Mouse (Mus musculus): ENCODE measurements around the gene Mrc2.

Mrc2 gene

DNA sequence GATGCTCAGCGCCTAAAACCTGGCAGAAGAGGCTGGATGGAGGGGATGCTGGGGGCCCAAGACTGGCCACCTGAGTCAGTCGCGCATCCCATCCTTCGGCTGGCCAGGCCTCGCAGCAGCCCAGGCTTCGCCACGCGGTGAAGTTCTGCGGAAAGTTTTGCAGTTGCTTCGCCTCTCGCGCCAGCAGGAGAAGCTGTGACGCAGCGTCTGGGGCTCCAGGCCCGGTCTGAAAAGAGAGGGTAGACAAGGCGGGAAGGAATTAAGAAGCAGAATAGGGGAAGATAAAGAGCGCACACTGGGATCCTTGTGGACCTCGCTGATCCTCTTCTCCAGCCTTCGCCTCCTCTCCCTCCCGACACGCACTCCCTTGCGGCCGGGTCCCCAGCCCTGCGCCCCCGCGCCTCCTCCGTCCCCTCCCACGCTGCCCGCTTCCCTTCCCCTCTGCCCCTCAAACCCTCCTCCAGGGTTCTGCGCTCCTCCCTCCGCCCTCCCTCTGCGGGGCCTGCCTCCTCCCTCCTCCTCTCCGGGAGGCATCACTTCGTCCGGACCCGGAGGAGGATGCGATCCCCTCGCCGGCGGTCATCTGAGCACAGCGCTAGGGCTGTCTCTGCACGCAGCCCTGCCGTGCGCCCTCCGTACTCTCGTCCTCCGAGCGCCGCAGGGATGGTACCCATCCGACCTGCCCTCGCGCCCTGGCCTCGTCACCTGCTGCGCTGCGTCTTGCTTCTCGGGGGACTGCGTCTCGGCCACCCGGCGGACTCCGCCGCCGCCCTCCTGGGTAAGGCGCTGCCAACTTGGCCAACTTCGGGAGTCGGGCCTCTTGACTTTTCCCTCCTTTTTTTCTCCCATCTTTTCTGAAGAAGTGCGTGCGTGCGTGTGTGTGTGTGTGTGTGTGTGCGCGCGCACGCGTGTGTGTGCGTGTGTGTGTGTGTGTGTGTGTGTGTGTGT, at the start of gene Mrc2:
Gene Mrc2 (plus strand): TSS at position 520 of the 948 bp plus-strand sequence.
- no peak for DNase-seq (ENCODE audit: low spot score)

DNA sequence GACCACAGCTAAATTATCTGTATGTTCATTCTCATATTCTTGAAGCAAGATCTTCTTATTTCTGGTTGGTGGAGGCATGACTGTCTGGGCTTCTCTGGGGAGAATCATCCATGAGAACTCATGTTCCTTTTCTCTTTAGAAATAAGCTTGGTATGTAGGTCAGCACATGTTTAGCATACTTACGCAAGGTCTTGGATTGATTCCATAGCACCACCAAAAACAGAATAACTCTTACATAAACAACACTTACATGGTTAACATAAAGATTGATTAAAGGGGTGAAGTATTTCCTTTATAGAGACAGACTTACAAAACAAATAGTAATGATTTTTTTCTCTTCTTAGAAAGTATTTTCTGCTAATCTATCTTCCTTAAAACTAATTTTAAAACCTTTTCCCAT, 46.1 kb upstream of the Mrc2 start:
- peak; percentile 26 for DNase-seq (ENCODE audit: low spot score)

DNA sequence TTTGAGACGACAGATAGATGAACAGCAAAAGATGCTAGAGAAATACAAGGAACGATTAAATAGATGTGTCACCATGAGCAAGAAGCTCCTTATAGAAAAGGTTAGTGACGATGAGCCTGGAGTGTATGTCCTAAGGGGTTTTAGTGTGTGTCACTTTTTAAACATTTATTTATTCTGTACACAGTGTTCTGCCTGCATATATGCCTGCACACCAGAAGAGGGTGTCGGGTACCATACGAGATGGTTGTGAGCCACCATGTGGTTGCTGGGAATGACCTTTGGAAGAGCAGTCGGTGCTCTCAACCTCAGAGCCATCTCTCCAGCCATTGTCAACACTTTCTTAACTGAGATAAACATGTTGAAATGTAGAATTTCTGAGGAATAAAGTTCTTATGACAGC, 45.7 kb upstream of the Mrc2 start:
- no peak for DNase-seq (ENCODE audit: low spot score)

DNA sequence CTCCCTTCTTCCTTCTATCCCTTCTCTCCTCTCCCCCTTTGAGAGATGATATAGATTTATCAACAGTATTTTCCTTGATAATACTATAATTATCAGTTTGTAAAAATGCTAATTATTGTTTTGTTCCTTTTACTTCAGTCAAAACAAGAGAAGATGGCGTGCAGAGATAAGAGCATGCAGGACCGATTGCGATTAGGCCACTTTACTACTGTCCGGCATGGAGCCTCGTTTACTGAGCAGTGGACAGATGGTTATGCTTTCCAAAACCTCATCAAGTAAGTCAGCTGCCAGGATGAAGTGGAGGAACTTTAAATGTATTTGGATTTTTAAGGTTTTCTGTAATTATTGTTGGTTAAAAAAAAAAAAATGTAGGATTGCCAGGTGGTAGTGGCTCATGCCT, 45.1 kb upstream of the Mrc2 start:
- no peak for DNase-seq (ENCODE audit: low spot score)

DNA sequence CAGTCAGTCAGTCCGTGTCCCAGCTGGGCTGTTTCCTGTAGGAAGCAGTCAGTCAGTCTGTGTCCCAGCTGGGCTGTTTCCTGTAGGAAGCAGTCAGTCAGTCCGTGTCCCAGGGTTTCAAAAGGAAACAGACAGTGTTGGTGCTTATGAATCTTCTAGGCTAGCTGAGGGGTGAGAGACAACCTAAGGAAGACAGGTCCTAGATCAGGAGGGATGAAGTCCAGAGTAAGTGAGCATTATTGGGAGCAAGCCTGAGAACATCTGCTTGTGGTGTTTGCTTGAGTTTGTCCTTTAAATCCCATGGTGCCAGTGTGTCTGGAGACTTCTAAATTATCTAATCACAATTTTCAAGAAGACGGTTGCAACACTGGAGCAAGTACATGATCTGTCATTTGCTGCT, 32.7 kb upstream of the Mrc2 start:
- DNase-seq (ENCODE audit: low spot score): no peak

DNA sequence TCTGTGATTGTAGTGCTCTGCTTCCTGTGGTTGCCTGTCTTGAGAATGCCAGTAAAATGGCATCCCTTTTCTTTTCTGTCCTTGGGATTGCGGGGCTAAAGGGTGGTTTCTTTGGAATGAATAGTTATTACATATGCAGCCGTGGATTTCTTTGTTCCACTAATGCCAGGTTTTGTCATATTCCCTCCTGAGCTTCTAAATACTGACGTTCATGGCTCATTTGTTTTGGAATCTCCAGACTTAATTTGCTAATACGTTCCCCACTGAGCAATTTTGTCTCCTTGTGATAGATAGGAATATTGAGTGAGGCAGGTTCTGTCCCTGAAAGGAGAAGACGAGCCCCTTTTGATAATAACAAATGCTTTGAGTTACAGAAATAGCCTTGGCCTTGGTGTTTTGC, 31.3 kb upstream of the Mrc2 start:
- DNase-seq (ENCODE audit: low spot score): no peak

DNA sequence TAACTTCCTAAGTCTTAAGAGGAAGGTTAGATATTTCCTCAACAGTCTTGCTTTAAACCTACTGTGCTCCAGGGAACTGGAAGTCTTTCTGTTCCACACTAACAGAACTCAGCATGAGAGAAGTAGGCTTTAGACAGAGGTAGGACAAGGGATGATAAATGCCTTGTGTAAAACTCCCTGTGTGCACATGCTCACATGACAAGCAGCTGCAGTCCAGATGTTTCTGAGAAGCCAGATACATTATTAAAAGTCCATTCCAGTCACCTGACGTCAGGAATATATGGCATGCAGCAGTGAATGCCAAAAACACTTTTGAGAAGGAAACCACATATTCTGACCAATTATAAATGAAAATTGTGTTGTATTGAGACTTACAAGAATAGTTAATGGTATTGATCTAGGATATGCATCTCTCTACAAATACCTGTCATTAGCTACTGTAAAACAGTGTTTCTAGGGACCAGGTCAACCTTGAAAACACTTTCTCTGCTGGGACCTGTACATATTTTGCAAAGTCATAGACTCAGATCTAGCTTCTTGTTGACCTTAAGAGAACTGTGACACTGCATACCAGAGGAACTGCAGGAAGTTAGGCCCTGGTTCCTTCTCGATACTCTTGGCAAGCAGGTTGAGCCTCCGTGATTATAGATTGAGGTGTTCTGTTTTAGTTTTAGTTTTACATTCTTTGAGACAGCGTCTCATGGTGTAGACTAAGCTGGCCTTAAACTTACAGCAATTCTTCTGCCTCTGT, 30.7 kb upstream of the Mrc2 start:
- DNase-seq (ENCODE audit: low spot score): no peak

DNA sequence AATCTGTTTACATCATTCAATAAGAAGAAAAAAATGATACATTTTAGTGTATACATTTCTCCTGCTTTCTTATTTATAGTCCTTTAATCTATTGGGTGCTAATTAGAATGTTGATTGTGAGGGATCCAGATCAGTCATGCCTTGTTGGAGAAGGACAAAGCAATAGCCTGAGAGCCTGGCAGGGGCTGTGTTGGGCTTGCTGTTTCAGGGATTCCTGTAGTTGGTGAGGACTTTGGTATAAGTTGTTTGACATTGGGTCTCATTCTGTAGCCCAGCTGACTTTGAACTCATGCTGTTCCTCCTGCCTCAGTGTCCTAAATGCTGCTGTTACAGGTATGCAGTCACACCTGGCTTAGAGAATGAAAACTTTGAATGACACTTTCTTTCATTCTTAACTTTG, 27.9 kb upstream of the Mrc2 start:
- DNase-seq (ENCODE audit: low spot score): no peak

DNA sequence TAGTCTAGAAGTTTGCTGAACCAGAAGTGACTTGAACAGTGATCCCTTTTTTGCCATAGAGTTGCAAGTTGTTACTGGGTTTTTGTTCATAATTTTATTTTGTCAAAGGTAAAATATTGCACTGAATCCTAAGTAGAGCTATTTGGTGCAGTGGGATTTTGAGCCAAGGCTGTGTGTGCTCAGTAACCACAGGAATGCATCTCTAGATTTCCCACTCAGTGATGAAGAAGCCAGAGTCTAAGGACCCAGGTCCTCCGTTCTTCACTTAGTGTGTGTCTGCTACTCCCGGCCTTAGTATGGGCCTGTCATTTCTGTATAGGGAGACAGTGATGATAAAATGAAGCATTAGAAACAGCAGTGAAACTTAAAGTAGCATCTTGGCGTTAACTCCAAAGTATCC, 27.5 kb upstream of the Mrc2 start:
- no peak for DNase-seq (ENCODE audit: low spot score)

DNA sequence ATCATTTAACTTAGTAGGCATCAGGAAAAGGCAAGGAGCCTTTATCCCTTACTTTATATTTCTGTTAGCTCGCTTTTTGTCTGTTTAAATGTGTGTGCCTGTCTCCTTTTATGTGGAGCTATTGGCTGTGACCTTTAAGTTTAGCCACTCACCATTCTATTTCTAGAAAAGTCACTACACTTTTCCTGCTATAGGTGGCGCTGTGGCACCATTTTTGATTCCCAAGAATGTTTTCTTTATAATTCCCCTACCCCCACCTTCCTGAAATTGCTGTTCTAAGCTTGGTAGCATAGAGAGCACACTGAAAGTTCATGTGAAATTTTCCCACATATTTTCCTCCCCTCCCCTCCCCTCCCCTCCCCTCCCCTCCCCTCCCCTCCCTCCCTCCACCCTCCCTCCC, 22.3 kb upstream of the Mrc2 start:
- peak; percentile 27 for DNase-seq (ENCODE audit: low spot score)

DNA sequence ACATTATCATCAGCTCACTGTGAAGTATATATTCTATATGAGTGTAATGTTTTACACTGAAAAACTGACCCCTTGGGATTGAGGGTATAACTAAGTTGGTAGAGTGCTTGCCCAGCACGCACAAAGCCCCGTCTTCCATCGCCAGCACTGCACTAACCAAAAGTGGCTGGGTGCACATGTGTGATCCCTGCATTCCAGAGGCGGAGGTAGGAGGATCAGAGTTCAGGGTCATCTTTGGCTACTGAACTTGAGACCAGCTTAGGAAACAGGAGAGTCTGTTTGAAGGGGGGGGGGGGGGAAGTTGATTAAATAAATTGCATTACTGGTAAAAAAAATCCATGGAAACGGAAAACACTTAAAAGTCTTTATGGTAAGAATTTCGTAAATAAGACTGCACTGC, 12.0 kb upstream of the Mrc2 start:
- no peak for DNase-seq (ENCODE audit: low spot score)

DNA sequence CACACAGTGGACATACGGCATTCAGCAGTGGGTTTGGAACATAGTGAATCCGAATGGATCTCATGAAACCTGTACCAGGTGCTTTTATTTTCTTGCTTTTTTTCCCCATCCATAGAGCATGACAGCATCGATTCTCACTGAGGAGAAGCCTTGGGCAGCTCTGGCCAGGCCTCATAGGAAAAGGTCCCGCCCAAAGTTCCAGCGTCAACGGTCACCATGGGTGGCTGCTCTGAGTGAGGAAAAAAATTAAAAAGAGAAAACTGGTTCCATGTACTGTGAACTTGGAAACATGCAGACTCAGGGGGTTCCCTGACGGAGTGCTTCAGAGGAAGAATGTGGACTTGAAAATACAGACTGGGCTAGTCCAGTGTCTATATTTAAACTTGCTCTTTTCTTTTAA, 11.2 kb upstream of the Mrc2 start:
- DNase-seq (ENCODE audit: low spot score): no peak

DNA sequence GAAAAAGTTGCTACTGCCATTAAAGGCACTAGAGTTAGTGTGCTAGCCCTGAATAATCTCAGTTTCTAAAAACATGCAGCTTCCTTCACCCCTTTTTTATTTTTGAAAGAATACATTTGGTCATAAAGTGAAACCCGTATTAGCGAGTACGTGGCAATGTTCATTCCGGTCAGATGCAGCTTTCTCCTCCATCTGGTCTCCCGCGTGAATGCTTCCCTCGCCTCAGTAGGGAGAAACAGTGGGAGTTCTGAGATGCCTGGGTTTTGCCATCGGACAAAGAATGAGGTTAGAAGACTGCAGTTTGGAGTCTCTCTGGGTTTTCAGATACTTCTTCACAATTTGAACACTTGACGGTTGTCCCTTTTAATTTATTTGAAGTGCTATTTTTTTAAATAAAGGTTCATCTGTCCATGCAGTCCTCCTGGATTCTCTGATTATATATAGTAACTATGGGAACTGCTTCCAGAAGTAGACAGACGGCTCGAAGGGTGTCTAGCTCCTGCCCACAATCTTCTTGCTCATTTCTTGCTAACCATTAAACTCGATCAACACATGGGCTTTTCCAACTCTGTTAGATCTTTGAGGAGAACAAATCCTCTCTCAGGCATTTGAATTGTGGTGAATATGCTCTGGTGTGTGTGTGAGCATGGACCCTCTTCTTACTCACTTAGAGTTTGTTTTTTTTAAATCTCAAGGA, 10.5 kb upstream of the Mrc2 start:
- DNase-seq (ENCODE audit: low spot score): no peak

DNA sequence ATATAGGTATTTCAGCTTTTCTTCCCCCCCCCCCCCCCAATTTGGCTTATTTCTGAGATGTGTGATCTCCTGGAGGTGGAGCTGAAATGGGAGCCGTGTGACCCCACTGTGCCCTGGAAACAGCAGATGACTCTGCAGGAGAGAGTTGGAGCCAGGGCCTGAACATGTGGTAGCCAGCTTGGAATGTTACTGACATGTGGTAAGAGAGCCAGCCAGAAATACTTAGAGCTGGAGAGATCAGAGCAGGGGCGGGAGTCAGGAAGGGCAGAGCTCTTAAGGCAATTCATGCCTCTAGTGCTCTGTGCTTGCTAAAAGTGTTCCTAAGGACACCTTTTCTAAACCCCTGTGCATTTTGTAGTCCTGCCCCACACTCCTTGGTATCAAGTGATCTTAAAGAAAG, 10.0 kb upstream of the Mrc2 start:
- no peak for DNase-seq (ENCODE audit: low spot score)

DNA sequence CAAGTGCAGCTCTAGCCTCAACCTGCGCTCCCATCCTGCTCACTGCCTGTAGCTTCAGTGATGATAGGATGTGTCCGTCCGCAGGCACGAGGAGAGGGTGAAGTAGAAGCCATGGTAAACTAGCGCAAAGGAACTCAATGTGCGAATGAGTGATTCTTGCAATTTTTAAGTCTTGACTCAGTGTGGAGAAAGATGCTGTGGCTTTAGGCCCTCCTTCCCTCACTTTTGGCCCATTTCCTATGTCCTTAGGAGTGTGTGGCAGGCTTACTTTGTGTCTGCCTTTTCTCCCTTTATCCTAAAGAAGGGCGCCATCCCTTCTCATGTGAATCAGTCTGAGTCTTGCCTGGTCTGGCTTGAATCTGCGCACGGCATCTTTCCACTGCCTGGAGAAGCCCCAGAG, 9.4 kb upstream of the Mrc2 start:
- no peak for DNase-seq (ENCODE audit: low spot score)

DNA sequence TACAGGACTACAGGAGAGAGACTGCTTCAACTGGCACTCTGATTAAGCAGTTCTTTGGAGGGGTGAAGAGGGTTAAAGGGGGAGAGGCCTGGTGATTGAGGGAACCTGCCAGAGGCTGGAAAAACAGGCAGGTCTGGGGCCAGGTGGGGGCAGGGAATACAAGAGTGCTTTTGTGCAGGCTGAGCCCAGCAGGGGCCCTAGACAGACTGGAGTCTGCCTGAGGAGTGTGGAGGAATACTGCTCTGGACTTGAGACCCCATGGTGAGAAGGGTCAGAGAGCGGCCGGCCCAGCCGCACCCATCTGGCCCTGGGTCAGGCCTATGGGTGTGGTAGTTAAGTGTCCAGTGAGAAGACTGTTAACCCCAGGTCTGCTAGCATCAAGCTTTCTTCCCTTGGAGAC, 6.7 kb upstream of the Mrc2 start:
- DNase-seq (ENCODE audit: low spot score): no peak

DNA sequence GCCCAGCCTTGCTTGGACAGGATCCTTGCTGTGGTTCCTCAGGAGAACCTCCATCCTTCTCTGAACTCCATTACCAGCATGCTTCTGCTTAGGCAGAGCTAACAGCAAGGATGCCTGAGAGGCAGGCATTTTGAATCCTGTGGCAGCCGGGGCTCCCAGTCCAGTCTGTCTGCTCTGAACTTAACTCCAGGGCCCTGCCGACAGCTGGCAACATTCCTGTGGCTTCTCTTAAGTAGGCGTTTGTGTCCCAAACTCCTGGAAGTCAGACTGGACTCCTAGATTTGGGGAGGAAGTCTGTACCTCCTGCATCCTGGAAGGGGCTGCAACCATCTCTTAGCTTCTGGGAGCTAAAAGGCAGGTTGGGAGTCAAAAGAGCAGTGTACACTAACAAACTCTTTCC, 3.0 kb upstream of the Mrc2 start:
- no peak for DNase-seq (ENCODE audit: low spot score)

DNA sequence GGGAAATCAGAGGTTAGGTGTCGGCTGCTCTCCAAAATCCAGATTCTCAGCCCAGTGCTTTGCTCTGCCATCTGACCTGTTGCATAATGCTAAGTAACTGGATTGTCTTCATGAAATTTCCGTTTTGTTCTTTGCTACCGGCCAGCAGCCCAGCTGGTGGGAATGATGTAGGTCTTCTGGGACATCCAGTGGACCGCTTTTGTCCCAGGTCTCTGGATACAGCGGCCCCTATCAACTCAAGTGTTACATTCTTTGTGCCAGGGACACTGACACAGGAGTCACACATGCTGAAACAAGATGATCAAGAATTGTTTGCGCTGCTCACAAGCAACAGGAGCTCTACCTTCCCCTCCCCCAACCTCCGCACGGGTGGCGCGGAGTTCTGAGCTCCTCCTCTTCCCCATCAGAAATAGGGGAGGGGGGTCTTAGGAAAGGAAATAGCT, 741 bp upstream of the Mrc2 start:
- DNase-seq (ENCODE audit: low spot score): no peak

DNA sequence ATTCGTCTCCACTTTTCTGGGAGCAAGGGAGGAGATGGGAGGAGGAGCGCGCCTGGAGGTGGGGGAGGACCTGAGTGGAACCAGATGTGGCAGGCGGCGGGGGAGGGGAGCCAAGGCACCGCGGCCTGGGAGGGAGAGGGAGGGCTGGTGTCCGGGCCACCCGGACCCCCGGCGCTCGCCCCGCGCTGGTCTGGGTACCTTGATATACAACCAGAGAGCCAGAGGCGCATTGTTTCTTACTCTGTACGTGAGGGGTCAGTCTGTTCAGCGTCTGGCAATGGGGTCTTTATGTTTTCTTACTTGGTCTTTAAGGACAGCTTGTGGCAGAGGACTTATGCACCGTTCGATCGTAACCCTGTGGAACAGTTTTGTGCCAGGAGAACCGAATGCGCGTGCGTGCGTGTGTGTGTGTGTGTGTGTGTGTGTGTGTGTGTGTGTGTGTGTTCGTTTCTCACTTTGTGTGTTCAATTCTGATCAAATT, 698 bp downstream of the Mrc2 start:
- no peak for DNase-seq (ENCODE audit: low spot score)

DNA sequence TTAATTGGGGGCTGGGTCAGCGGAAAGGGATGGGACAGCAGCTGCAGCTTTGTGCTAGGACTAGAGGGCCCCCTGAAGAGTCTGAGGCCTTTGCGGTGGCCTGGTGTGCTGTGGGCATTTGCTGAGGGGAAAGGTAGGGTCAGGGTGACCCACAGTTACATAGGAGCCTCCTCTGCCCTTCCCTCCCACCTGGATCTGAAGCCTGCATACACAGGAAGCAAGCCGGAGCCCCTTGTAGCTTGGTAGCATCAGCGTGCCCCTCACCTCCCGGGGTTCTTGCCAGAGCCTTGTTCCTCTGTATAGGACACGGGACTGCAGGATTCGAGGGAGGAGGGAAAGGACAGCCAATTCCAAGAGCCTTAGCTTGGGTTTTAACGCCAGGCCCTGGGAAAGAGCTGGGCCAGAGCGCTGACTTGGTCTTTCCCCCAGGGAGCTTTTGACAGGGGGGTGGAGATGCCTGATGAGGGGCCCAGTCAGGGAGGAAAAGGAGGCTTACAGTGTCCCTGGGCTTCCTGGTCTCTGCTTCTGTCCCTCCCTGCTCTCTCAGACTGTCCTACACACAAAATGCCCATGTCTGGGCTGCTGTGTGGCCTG, 1.6 kb downstream of the Mrc2 start:
- DNase-seq (ENCODE audit: low spot score): no peak

DNA sequence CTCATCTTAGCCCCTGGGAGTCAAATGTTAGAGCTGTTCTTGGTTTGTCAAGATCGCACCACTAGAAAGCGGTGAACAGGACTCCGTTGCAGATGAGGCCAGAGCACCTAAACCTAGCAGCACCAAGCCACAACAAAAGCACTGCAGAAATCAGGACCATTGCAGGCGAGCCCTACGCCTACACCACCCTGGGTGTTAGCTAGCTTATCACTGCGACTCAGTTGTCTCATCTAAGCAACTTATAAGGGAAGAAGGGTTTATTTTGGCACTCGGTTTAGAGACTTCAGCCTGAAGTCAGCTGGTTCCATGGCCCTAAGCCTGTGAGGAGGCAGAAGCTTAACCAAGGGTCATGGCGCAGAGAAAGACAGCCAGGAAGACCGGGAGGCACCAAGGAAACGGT, 3.6 kb downstream of the Mrc2 start:
- DNase-seq (ENCODE audit: low spot score): no peak

DNA sequence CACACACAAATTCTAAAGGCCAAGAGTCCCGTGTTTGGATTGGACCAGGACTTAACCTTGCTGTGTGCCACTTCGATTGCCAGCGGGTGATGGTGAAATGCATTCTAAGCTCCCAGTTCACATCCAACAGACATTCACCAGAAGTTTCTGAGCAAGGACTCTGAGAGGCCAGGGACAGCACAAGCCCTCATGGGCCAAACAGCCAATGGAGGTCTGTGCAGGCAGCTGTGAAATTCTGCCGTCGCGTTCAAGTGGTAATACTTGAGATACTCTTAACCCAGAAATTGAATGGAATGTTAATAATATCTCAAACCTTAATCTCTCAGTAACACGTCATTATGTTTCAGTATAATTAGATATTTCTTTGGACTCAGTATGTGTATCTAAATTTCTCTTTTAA, 17.8 kb downstream of the Mrc2 start:
- no peak for DNase-seq (ENCODE audit: low spot score)

All from left cerebral cortex, adult 11 months (tissue).